10 mouse cellular contexts compared by ENCODE assay signal in the genomic region with DNA sequence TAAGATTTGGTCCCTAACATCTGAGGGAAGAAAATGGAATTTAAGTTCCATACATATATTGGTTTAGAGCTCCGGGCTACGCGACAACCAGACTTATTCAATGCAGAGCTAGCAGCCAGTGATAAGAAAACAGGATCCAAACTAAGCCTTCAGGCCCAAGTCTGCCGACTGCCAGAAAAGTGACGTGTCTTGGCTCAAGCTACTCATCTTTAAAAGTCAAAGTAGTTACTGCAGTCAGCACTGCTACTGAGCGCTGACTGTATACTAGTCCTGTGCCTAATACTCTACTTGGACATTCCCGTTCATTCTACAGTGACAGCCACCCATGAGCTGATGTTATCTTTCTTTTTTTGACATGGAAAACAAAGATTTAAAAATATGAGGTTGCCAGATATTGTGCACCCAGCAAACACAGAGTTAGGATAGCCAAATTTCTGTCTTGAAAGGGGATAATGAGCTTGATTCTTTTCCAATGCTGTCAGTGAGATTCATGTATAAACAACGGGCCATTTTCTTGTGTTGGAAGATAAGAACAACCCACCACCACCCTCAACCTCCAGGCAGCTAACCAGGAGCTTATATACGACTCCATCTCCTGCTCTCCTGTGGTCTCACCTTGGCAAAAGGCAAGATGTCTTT.
DNase-seq lines count a peak whose midpoint lies in the region; TF ChIP-seq lines count a peak whose summit lies in the region.
"Had no signal": no experiment of that assay in that cellular context is flagged by ENCODE, and none has a peak within 500 bp of the region (broad histone marks: within the 10 kb centered on the region; RNA-seq: fewer than 3 reads in every experiment).

No protein-coding gene starts in this region.

- no peak overlapping the region for H3K4me3 ChIP-seq in kidney, adult 2 months (ENCODE audit: insufficient read depth, low read depth, low read length)
- H3K4me3 ChIP-seq: hindbrain, embryonic 15.5 days; myocyte had no signal

- peak; percentile 19 for DNase-seq in gastrocnemius, adult 18-20 months (ENCODE audit: low spot score)
- no peak for DNase-seq in gastrocnemius, adult 8-10 months (ENCODE audit: low spot score in 2 of 2)
- DNase-seq in urinary bladder, postnatal 25 days (ENCODE audit: low spot score), result peak; percentile 14
- no peak for DNase-seq in urinary bladder, postnatal 10 days (ENCODE audit: low spot score)
- peak; percentile 28 to 74 for DNase-seq in left cerebral cortex, postnatal 25 days (ENCODE audit: low spot score in 2 of 2)
- peak; percentile 38 for DNase-seq in skeletal muscle tissue, adult 2 months (ENCODE audit: low read depth, low spot score)
- DNase-seq in kidney, adult 2 months, result no peak
- DNase-seq in cerebellum, postnatal 4 days (ENCODE audit: low spot score in 2 of 2), result no peak

- TF ChIP-seq POLR2A in kidney, adult 2 months (IDR thresholded peaks at IDR 0.05; ENCODE audit: low read depth, low read length), result no peak

- intact Hi-C loops in left cerebral cortex, postnatal 25 days (cut with DNase I), result no loop called here

- H3K4me1 ChIP-seq in kidney, adult 2 months (ENCODE audit: control insufficient read depth, insufficient read depth, low read length), result no peaks in the 10 kb centered on the region
- H3K4me1 ChIP-seq: hindbrain, embryonic 15.5 days had no signal

- no peak overlapping the region for H3K27ac ChIP-seq in kidney, adult 2 months (ENCODE audit: insufficient read depth, low read depth, low read length)
- H3K27ac ChIP-seq: hindbrain, embryonic 15.5 days had no signal

- H3K36me3 ChIP-seq in kidney, adult 2 months (ENCODE audit: control insufficient read depth, insufficient read depth, low read length), result no peaks in the 10 kb centered on the region

- H3K27me3 ChIP-seq in kidney, adult 2 months (replicated peaks; ENCODE audit: control insufficient read depth, insufficient read depth, low read length), result no peaks in the 10 kb centered on the region
- H3K27me3 ChIP-seq: hindbrain, embryonic 15.5 days had no signal

- 79% methylated on average over 9 of the region's 9 CpGs for WGBS in kidney, adult 2 months

- no peak for TF ChIP-seq CTCF in kidney, adult 2 months (conservative IDR thresholded peaks at IDR 0.05; ENCODE audit: insufficient read depth, insufficient read length, low read depth, low read length)

Comparison
In these comparisons a context has a peak if more than half of its experiments do, and no peak if none do; other contexts are left out.
1. DNase-seq: peak in gastrocnemius, adult 18-20 months (single experiment), urinary bladder, postnatal 25 days (single experiment), left cerebral cortex, postnatal 25 days (2 of 2) and skeletal muscle tissue, adult 2 months (single experiment); none in gastrocnemius, adult 8-10 months (0 of 2), urinary bladder, postnatal 10 days (single experiment), kidney, adult 2 months (single experiment) and cerebellum, postnatal 4 days (0 of 2).